Mouse (Mus musculus) heart, postnatal 0 days (tissue): ENCODE measurements at regions not wholly inside any gene's neighbourhood (a gene's known extent, or its start where the extent isn't known, plus 50 kb on each side); places are given as distances from the start of the nearest gene placed in this dataset.

Experiments used
- CTCF ChIP-seq: IDR thresholded peaks from 2 replicates; pipeline ENCODE4 v1.5.1; 2016; ENCODE audit warnings: antibody characterized with exemption, control low read depth, low read depth
- EP300 ChIP-seq: IDR thresholded peaks from 2 replicates; pipeline ENCODE4 v1.6.1; 2016; ENCODE audit warnings: antibody characterized with exemption, low read depth

- TF ChIP-seq CTCF (no peak), EP300 (no peak)
Observed at GRCm38 (mm10) chr4:84068947-84069663, 543.8 kb downstream of the Ccdc171 start.
